Mouse (Mus musculus) megakaryocyte, embryonic 14.5 days (primary cell): ENCODE measurements around the gene Fn3k. TPM values are rescaled to one million over a fixed set of nuclear protein-coding genes. Genes with fewer than 3 reads are reported as not detected.

Source experiments
- H3K27me3 ChIP-seq: replicated peaks from 2 replicates; pipeline ENCODE3; 2012; ENCODE audit warnings: inconsistent platforms
- H3K36me3 ChIP-seq: replicated peaks from 2 replicates; pipeline ENCODE3; 2012; ENCODE audit warnings: low read length, inconsistent platforms, mixed read lengths
- H3K4me1 ChIP-seq: 2 replicates; pipeline ENCODE4 v1.6.1; 2012; ENCODE audit warnings: inconsistent platforms
- H3K4me3 ChIP-seq: replicated peaks from 2 replicates; pipeline ENCODE3; 2012; ENCODE audit warnings: moderate library complexity, mild to moderate bottlenecking, inconsistent platforms
- H3K9me3 ChIP-seq: 2 replicates; pipeline ENCODE4 v1.6.1; 2012; ENCODE audit warnings: inconsistent platforms
- FLI1 ChIP-seq: IDR thresholded peaks from 2 replicates; pipeline ENCODE4 v1.6.1; 2012; ENCODE audit warnings: low read length, inconsistent platforms, mixed read lengths
- GATA1 ChIP-seq: IDR thresholded peaks from 3 replicates; pipeline ENCODE4 v1.6.1; 2012; ENCODE audit warnings: mixed read lengths, low read length, inconsistent platforms, borderline replicate concordance
- polyA plus RNA-seq: library from polyadenylated mRNA; stranded (reverse); fragments of >175 nt; gene quantifications from 2 replicates; pipeline ENCODE4 v1.2.3, GENCODE M21; 2012; ENCODE audit warnings: low replicate concordance; ENCODE audit not compliant: insufficient read depth

Gene Fn3k
- polyA plus RNA-seq, 1 experiment: not detected

GRCm38 (mm10) chr11:121451753-121452635, 17.3 kb downstream of the Fn3k start, which contains the start of gene Tbcd:
Gene Tbcd (plus strand): TSS chr11:121451949.
- Histone ChIP-seq H3K4me1 (peaks cover 50% of the 10 kb centered on the region), H3K4me3 (peak within 1 kb of the TSS; percentile 97), H3K9me3 (no peaks in the 10 kb centered on the region), H3K27me3 (no peaks in the 10 kb centered on the region), H3K36me3 (peaks cover 24% of the 10 kb centered on the region)
- TF ChIP-seq FLI1: no peak
- no peak for TF ChIP-seq GATA1

DNA sequence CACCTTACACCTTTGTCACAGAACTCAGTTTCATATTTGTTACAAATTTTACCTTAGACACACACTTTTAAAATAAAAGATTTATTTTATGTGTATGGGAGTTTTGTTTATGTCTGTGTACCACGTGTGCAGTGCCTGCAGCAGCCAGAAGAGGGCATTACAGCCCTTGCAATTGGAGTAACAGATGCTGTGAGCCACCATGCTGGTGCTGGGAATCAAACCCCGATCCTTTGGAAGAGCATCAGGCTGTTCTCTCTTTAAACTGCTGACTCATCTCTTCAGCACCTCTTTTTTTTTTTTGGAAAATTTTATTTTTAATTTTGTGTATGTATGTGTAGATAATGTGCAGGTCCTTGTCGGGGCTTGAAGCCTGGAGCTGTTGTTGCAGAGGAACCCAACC, 23.2 kb downstream of the Fn3k start:
- no peak for TF ChIP-seq GATA1
- TF ChIP-seq FLI1: no peak
- Histone ChIP-seq H3K4me1 (peaks cover 31% of the 10 kb centered on the region), H3K4me3 (no peak overlapping the region), H3K27me3 (no peaks in the 10 kb centered on the region), H3K36me3 (peaks cover 76% of the 10 kb centered on the region), H3K9me3 (no peaks in the 10 kb centered on the region)

GRCm38 (mm10) chr11:121467408-121467807, 32.7 kb downstream of the Fn3k start:
- H3K36me3 ChIP-seq: peaks cover 87% of the 10 kb centered on the region
- H3K9me3 ChIP-seq: no peaks in the 10 kb centered on the region
- no peak overlapping the region for H3K4me3 ChIP-seq
- H3K4me1 ChIP-seq: peaks cover 14% of the 10 kb centered on the region
- TF ChIP-seq FLI1 (no peak), GATA1 (no peak)
- no peaks in the 10 kb centered on the region for H3K27me3 ChIP-seq

GRCm38 (mm10) chr11:121474831-121475230, 40.1 kb downstream of the Fn3k start:
- Histone ChIP-seq H3K9me3 (no peaks in the 10 kb centered on the region), H3K27me3 (no peaks in the 10 kb centered on the region), H3K4me1 (peaks cover 53% of the 10 kb centered on the region), H3K4me3 (no peak overlapping the region), H3K36me3 (peaks cover 81% of the 10 kb centered on the region)
- TF ChIP-seq GATA1: no peak
- TF ChIP-seq FLI1: no peak

DNA sequence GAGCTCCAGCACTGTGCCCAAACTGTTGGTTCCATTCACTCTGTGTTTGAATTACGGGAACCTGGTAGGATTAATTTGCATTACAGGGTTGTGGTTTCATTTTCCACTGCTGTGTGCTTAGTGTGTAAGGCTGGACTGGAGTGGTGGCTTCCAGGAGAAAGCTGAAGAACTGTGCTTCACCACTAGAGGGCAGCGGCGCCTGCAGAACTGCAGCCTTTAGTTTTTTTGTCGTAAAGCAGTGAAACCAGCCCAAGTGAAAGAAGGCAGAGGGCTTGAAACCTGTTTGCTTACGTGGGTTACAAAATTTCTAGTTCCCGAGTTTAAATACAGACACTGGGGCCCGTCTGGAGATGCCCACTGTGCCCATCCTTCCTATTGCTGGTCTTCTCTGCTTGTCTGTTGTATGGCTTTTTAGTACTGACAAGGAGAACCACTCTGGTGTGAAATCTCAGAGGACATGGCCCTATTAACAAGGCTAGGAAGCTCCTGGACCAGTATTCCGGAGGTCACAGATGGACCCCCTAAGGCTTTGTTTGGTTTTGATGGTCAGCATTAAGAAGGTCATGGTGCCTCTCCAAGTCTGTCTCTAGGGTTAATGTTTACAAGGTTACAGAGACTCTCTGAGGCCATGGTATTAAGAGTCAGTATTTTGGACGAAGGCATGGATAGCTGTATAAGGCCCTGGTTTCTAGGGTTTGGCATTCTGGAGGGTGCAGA, 41.1 kb downstream of the Fn3k start:
- peaks cover 78% of the 10 kb centered on the region for H3K36me3 ChIP-seq
- peak overlapping the region; percentile 59 for H3K4me3 ChIP-seq
- TF ChIP-seq FLI1: no peak
- no peak for TF ChIP-seq GATA1
- no peaks in the 10 kb centered on the region for H3K9me3 ChIP-seq
- H3K4me1 ChIP-seq: peaks cover 54% of the 10 kb centered on the region
- no peaks in the 10 kb centered on the region for H3K27me3 ChIP-seq

GRCm38 (mm10) chr11:121479476-121480203, 44.9 kb downstream of the Fn3k start:
- Histone ChIP-seq H3K9me3 (no peaks in the 10 kb centered on the region), H3K4me1 (peaks cover 49% of the 10 kb centered on the region), H3K4me3 (no peak overlapping the region), H3K27me3 (no peaks in the 10 kb centered on the region), H3K36me3 (peaks cover 86% of the 10 kb centered on the region)
- no peak for TF ChIP-seq FLI1
- no peak for TF ChIP-seq GATA1

DNA sequence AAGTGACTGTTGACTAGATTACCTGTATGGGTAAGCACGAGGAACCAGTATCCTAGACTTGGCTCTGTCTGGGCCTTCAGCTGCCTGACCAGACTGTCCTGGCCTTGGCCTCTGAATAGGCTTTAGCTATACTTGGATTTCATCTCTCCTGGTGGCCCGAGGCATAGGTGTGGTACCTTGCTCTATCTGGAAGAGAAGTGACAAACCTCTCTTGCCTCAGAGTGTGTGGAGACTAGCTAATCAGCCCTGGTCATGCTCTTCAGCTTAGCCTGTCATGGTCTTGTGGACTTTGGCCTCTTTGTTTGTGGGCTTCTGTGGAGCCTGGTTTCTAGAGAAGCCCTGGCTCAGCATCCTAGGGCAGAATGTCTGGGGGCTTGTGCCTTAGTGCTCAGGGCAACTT, 46.4 kb downstream of the Fn3k start:
- H3K36me3 ChIP-seq: peaks cover 85% of the 10 kb centered on the region
- no peak for TF ChIP-seq GATA1
- TF ChIP-seq FLI1: no peak

GRCm38 (mm10) chr11:121485882-121486281, 51.2 kb downstream of the Fn3k start:
- Histone ChIP-seq H3K4me3 (no peak overlapping the region), H3K36me3 (peaks cover 81% of the 10 kb centered on the region), H3K9me3 (no peaks in the 10 kb centered on the region), H3K4me1 (peaks cover 24% of the 10 kb centered on the region), H3K27me3 (no peaks in the 10 kb centered on the region)
- no peak for TF ChIP-seq GATA1
- TF ChIP-seq FLI1: no peak

More for the DNA sequence above, 46.4 kb downstream of the Fn3k start:
- Histone ChIP-seq H3K9me3 (no peaks in the 10 kb centered on the region), H3K4me3 (no peak overlapping the region), H3K4me1 (peaks cover 42% of the 10 kb centered on the region), H3K27me3 (no peaks in the 10 kb centered on the region)

- H3K4me1 ChIP-seq: peaks cover 10% of the 10 kb centered on the region
- H3K36me3 ChIP-seq: peaks cover 76% of the 10 kb centered on the region
- no peaks in the 10 kb centered on the region for H3K9me3 ChIP-seq
- H3K27me3 ChIP-seq: no peaks in the 10 kb centered on the region
- TF ChIP-seq FLI1: no peak
- TF ChIP-seq GATA1: no peak
- no peak overlapping the region for H3K4me3 ChIP-seq
Observed at GRCm38 (mm10) chr11:121490651-121491050, 55.9 kb downstream of the Fn3k start.

Other genes starting within 250 kb of the Fn3k start
- 3.7 and 4.2 TPM in 2 replicates for gene Hexdc, start 230.5 kb upstream of the Fn3k start, polyA plus RNA-seq
- gene Ogfod3, start 230.2 kb upstream of the Fn3k start, polyA plus RNA-seq: 4.5 and 7.6 TPM in 2 replicates
- 1.1 and 9.5 TPM in 2 replicates for gene Cybc1, start 205.6 kb upstream of the Fn3k start, polyA plus RNA-seq
- 10.2 and 13.3 TPM in 2 replicates for gene Narf, start 197.7 kb upstream of the Fn3k start, polyA plus RNA-seq
- gene Foxk2, start 174.9 kb upstream of the Fn3k start, polyA plus RNA-seq: 24.9 and 43.6 TPM in 2 replicates
- gene Wdr45b, start 80.5 kb upstream of the Fn3k start, polyA plus RNA-seq: 5.5 and 5.6 TPM in 2 replicates
- 0.30 and 1.5 TPM in 2 replicates for gene Rab40b, start 46.7 kb upstream of the Fn3k start, polyA plus RNA-seq
- 0.48 TPM in 1 of 2 replicates, not detected in the other for gene Fn3krp, start 13.5 kb upstream of the Fn3k start, polyA plus RNA-seq
- gene Tbcd, start 17.0 kb downstream of the Fn3k start, polyA plus RNA-seq: 3.3 and 5.3 TPM in 2 replicates
- gene Zfp750, start 84.4 kb downstream of the Fn3k start, polyA plus RNA-seq: 0.09 TPM in 1 of 2 replicates, not detected in the other
- gene B3gntl1, start 238.2 kb downstream of the Fn3k start, polyA plus RNA-seq: 0.60 and 0.77 TPM in 2 replicates